Mouse (Mus musculus): ENCODE data around the gene Vmn1r107.
"Not testable (repeated sequence)": the region's sequence is repeated elsewhere in the genome, so short reads cannot be mapped to it uniquely, and the experiment has no call there.

Vmn1r107 gene

GRCm38 (mm10) chr7:20668618-20669017 lies at the start of gene Vmn1r107:
Gene Vmn1r107 (plus strand): TSS chr7:20668918.
- DNase-seq, result not testable (repeated sequence)

DNA sequence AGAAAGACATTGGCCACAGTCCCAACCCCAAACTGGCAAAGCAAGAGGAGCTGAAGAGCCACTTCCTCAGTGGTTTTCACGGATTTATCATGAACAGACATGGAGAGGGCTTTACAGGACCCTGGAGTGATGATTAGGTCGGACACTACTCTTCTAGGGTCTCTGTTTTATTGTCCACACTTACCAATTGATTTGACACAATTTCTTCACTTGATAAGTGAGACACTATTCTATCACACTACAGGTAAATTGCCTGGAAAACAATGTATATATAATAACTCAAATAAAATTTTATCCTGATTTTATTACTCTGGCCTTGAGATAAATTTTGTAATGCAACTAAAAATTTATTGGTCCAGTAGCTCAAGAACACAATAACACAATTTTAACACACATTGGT lies 34.4 kb downstream of the Vmn1r107 start, which contains the start of gene Vmn1r111:
Vmn1r111 (minus strand) TSS at position 101 of the 400 bp plus-strand sequence.
- not testable (repeated sequence) for DNase-seq
